Mouse (Mus musculus): ENCODE data around the gene Tmem108. TPM values are rescaled to one million over a fixed set of nuclear protein-coding genes. Genes with fewer than 3 reads are reported as not detected.

Gene Tmem108
- polyA plus RNA-seq, 1 experiment from 2014 or later: 1.2 TPM

- Histone ChIP-seq H3K9ac (replicated peaks) (no peak overlapping the region), H3K27ac (ENCODE audit: low read depth) (no peak overlapping the region), H3K4me3 (ENCODE audit: low read depth, low read length) (no peak overlapping the region), H3K36me3 (replicated peaks; ENCODE audit: insufficient read depth, low read length) (no peaks in the 10 kb centered on the region), H3K9me3 (ENCODE audit: low read length) (no peaks in the 10 kb centered on the region), H3K4me1 (ENCODE audit: insufficient read depth) (no peaks in the 10 kb centered on the region), H3K4me2 (ENCODE audit: low read depth, low read length) (no peak overlapping the region), H3K27me3 (ENCODE audit: insufficient read depth, low read length) (no peaks in the 10 kb centered on the region)
- 79% methylated on average over 4 of the region's 4 CpGs for WGBS (ENCODE audit: insufficient replicate concordance)
- ATAC-seq (no peak), DNase-seq (no peak)
- TF ChIP-seq CTCF (IDR thresholded peaks at IDR 0.05; ENCODE audit: low read depth): no peak
Measured at GRCm38 (mm10) chr9:103626156-103626555, 135.5 kb downstream of the Tmem108 start.

GRCm38 (mm10) chr9:103624649-103625048 is 137.0 kb downstream of the Tmem108 start:
- Histone ChIP-seq H3K9ac (replicated peaks) (no peak overlapping the region), H3K4me1 (ENCODE audit: insufficient read depth) (no peaks in the 10 kb centered on the region), H3K27me3 (ENCODE audit: insufficient read depth, low read length) (no peaks in the 10 kb centered on the region), H3K9me3 (ENCODE audit: low read length) (no peaks in the 10 kb centered on the region), H3K4me2 (ENCODE audit: low read depth, low read length) (no peak overlapping the region), H3K4me3 (ENCODE audit: low read depth, low read length) (no peak overlapping the region), H3K36me3 (replicated peaks; ENCODE audit: insufficient read depth, low read length) (no peaks in the 10 kb centered on the region), H3K27ac (ENCODE audit: low read depth) (no peak overlapping the region)
- WGBS (ENCODE audit: insufficient replicate concordance): 27% methylated on average over 1 of the region's 1 CpGs
- ATAC-seq: peak; percentile 73
- peak; percentile 69 for DNase-seq
- peak; percentile 91 for TF ChIP-seq CTCF (IDR thresholded peaks at IDR 0.05; ENCODE audit: low read depth)
- TF ChIP-seq EP300 (IDR thresholded peaks at IDR 0.05; ENCODE audit: low read depth): no peak

GRCm38 (mm10) chr9:103623560-103624316 is 137.9 kb downstream of the Tmem108 start:
- DNase-seq (no peak), ATAC-seq (no peak)
- Histone ChIP-seq H3K4me2 (ENCODE audit: low read depth, low read length) (no peak overlapping the region), H3K4me1 (ENCODE audit: insufficient read depth) (no peaks in the 10 kb centered on the region), H3K36me3 (replicated peaks; ENCODE audit: insufficient read depth, low read length) (no peaks in the 10 kb centered on the region), H3K9ac (replicated peaks) (no peak overlapping the region), H3K4me3 (ENCODE audit: low read depth, low read length) (no peak overlapping the region), H3K27ac (ENCODE audit: low read depth) (no peak overlapping the region), H3K27me3 (ENCODE audit: insufficient read depth, low read length) (no peaks in the 10 kb centered on the region), H3K9me3 (ENCODE audit: low read length) (no peaks in the 10 kb centered on the region)
- 79% methylated on average over 19 of the region's 19 CpGs for WGBS (ENCODE audit: insufficient replicate concordance)
- TF ChIP-seq CTCF (IDR thresholded peaks at IDR 0.05; ENCODE audit: low read depth) (no peak), EP300 (IDR thresholded peaks at IDR 0.05; ENCODE audit: low read depth) (no peak)

- no peak overlapping the region for H3K27ac ChIP-seq (ENCODE audit: low read depth)
- ATAC-seq: no peak
- no peak for DNase-seq
- no peaks in the 10 kb centered on the region for H3K4me1 ChIP-seq (ENCODE audit: insufficient read depth)
- no peak overlapping the region for H3K4me2 ChIP-seq (ENCODE audit: low read depth, low read length)
- H3K4me3 ChIP-seq (ENCODE audit: low read depth, low read length): no peak overlapping the region
- no peak overlapping the region for H3K9ac ChIP-seq (replicated peaks)
- no peaks in the 10 kb centered on the region for H3K9me3 ChIP-seq (ENCODE audit: low read length)
- H3K36me3 ChIP-seq (replicated peaks; ENCODE audit: insufficient read depth, low read length): no peaks in the 10 kb centered on the region
- no peaks in the 10 kb centered on the region for H3K27me3 ChIP-seq (ENCODE audit: insufficient read depth, low read length)
- 72% methylated on average over 5 of the region's 5 CpGs for WGBS (ENCODE audit: insufficient replicate concordance)
- no peak for TF ChIP-seq EP300 (IDR thresholded peaks at IDR 0.05; ENCODE audit: low read depth)
Measured at GRCm38 (mm10) chr9:103622988-103623387, 138.6 kb downstream of the Tmem108 start.

GRCm38 (mm10) chr9:103621870-103622269 is 139.8 kb downstream of the Tmem108 start:
- no peak overlapping the region for H3K4me3 ChIP-seq (ENCODE audit: low read depth, low read length)
- H3K9ac ChIP-seq (replicated peaks): no peak overlapping the region
- no peak overlapping the region for H3K27ac ChIP-seq (ENCODE audit: low read depth)
- H3K36me3 ChIP-seq (replicated peaks; ENCODE audit: insufficient read depth, low read length): no peaks in the 10 kb centered on the region
- no peak for DNase-seq
- 90% methylated on average over 2 of the region's 2 CpGs for WGBS (ENCODE audit: insufficient replicate concordance)
- H3K4me2 ChIP-seq (ENCODE audit: low read depth, low read length): no peak overlapping the region
- ATAC-seq: no peak
- H3K9me3 ChIP-seq (ENCODE audit: low read length): no peaks in the 10 kb centered on the region
- no peaks in the 10 kb centered on the region for H3K4me1 ChIP-seq (ENCODE audit: insufficient read depth)
- H3K27me3 ChIP-seq (ENCODE audit: insufficient read depth, low read length): no peaks in the 10 kb centered on the region
- TF ChIP-seq CTCF (IDR thresholded peaks at IDR 0.05; ENCODE audit: low read depth) (no peak), EP300 (IDR thresholded peaks at IDR 0.05; ENCODE audit: low read depth) (no peak)

- ATAC-seq (no peak), DNase-seq (no peak)
- no peaks in the 10 kb centered on the region for H3K27me3 ChIP-seq (ENCODE audit: insufficient read depth, low read length)
- no peak overlapping the region for H3K4me2 ChIP-seq (ENCODE audit: low read depth, low read length)
- peak overlapping the region; percentile 44; the same call in 1 of the 2 replicates for H3K27ac ChIP-seq (ENCODE audit: low read depth)
- H3K4me3 ChIP-seq (ENCODE audit: low read depth, low read length): no peak overlapping the region
- TF ChIP-seq CTCF (IDR thresholded peaks at IDR 0.05; ENCODE audit: low read depth) (no peak), EP300 (IDR thresholded peaks at IDR 0.05; ENCODE audit: low read depth) (no peak)
- H3K9ac ChIP-seq (replicated peaks): no peak overlapping the region
- H3K36me3 ChIP-seq (replicated peaks; ENCODE audit: insufficient read depth, low read length): no peaks in the 10 kb centered on the region
- no peaks in the 10 kb centered on the region for H3K4me1 ChIP-seq (ENCODE audit: insufficient read depth)
- WGBS (ENCODE audit: insufficient replicate concordance): 62% methylated on average over 8 of the region's 8 CpGs
- H3K9me3 ChIP-seq (ENCODE audit: low read length): no peaks in the 10 kb centered on the region
Measured at GRCm38 (mm10) chr9:103620517-103621212, 141.0 kb downstream of the Tmem108 start.

All from liver, postnatal 0 days (tissue).